Mouse (Mus musculus): ENCODE measurements at regions not wholly inside any gene's neighbourhood (a gene's known extent, or its start where the extent isn't known, plus 50 kb on each side); places are given as distances from the start of the nearest gene placed in this dataset.

- Histone ChIP-seq H3K4me3 (ENCODE audit: insufficient read depth, low read depth, low read length) (no peak overlapping the region), H3K36me3 (ENCODE audit: control insufficient read depth, insufficient read depth, low read length) (no peaks in the 10 kb centered on the region), H3K79me2 (ENCODE audit: control insufficient read depth, insufficient read depth, low read length) (peaks cover 2% of the 10 kb centered on the region; the same call in 1 of the 2 replicates), H3K9ac (ENCODE audit: low read depth, low read length) (no peak overlapping the region), H3K27ac (replicated peaks; ENCODE audit: insufficient read depth, low read depth, low read length) (no peak overlapping the region), H3K27me3 (ENCODE audit: control insufficient read depth, insufficient read depth, low read length) (no peaks in the 10 kb centered on the region), H3K4me1 (ENCODE audit: control insufficient read depth, insufficient read depth, low read length) (peaks cover 5% of the 10 kb centered on the region; the same call in 1 of the 2 replicates)
- peak; percentile 33 for DNase-seq (ENCODE audit: extremely low read depth, low read depth, low spot score)
- no peak for TF ChIP-seq POLR2A (IDR thresholded peaks at IDR 0.05; ENCODE audit: extremely low read depth, insufficient read depth, low read length)
- no peak for TF ChIP-seq CTCF (IDR thresholded peaks at IDR 0.05; ENCODE audit: low read depth, low read length)
- 55% methylated on average over 1 of the region's 1 CpGs for WGBS
Measured at GRCm38 (mm10) chrX:19162958-19163357, 318.2 kb downstream of the Tex13c3 start.

GRCm38 (mm10) chrX:19162351-19162750 lies 318.8 kb downstream of the Tex13c3 start:
- H3K36me3 ChIP-seq (ENCODE audit: control insufficient read depth, insufficient read depth, low read length): peaks cover 2% of the 10 kb centered on the region; the same call in 1 of the 2 replicates
- peaks cover 2% of the 10 kb centered on the region; the same call in 1 of the 2 replicates for H3K79me2 ChIP-seq (ENCODE audit: control insufficient read depth, insufficient read depth, low read length)
- peaks cover 5% of the 10 kb centered on the region; the same call in 1 of the 2 replicates for H3K4me1 ChIP-seq (ENCODE audit: control insufficient read depth, insufficient read depth, low read length)
- no peak for TF ChIP-seq POLR2A (IDR thresholded peaks at IDR 0.05; ENCODE audit: extremely low read depth, insufficient read depth, low read length)
- TF ChIP-seq CTCF (IDR thresholded peaks at IDR 0.05; ENCODE audit: low read depth, low read length): no peak
- DNase-seq (ENCODE audit: extremely low read depth, low read depth, low spot score): peak; percentile 34
- H3K9ac ChIP-seq (ENCODE audit: low read depth, low read length): no peak overlapping the region
- no peak overlapping the region for H3K4me3 ChIP-seq (ENCODE audit: insufficient read depth, low read depth, low read length)
- H3K27ac ChIP-seq (replicated peaks; ENCODE audit: insufficient read depth, low read depth, low read length): no peak overlapping the region
- no peaks in the 10 kb centered on the region for H3K27me3 ChIP-seq (ENCODE audit: control insufficient read depth, insufficient read depth, low read length)

- Histone ChIP-seq H3K4me1 (ENCODE audit: control insufficient read depth, insufficient read depth, low read length) (peaks cover 4% of the 10 kb centered on the region; the same call in 1 of the 2 replicates), H3K79me2 (ENCODE audit: control insufficient read depth, insufficient read depth, low read length) (peaks cover 2% of the 10 kb centered on the region; the same call in 1 of the 2 replicates), H3K36me3 (ENCODE audit: control insufficient read depth, insufficient read depth, low read length) (peaks cover 2% of the 10 kb centered on the region; the same call in 1 of the 2 replicates), H3K27ac (replicated peaks; ENCODE audit: insufficient read depth, low read depth, low read length) (no peak overlapping the region), H3K4me3 (ENCODE audit: insufficient read depth, low read depth, low read length) (no peak overlapping the region), H3K9ac (ENCODE audit: low read depth, low read length) (no peak overlapping the region), H3K27me3 (ENCODE audit: control insufficient read depth, insufficient read depth, low read length) (no peaks in the 10 kb centered on the region)
- WGBS: 45% methylated on average over 3 of the region's 3 CpGs
- TF ChIP-seq CTCF (IDR thresholded peaks at IDR 0.05; ENCODE audit: low read depth, low read length) (no peak), POLR2A (IDR thresholded peaks at IDR 0.05; ENCODE audit: extremely low read depth, insufficient read depth, low read length) (no peak)
- peak; percentile 73 for DNase-seq (ENCODE audit: extremely low read depth, low read depth, low spot score)
Measured at GRCm38 (mm10) chrX:19160275-19160930, 320.7 kb downstream of the Tex13c3 start.

- WGBS: 83% methylated on average over 6 of the region's 6 CpGs
- no peaks in the 10 kb centered on the region for H3K27me3 ChIP-seq (ENCODE audit: control insufficient read depth, insufficient read depth, low read length)
- DNase-seq (ENCODE audit: extremely low read depth, low read depth, low spot score): no peak
Measured at GRCm38 (mm10) chrX:19157464-19158203, 323.5 kb downstream of the Tex13c3 start.

GRCm38 (mm10) chrX:19153619-19154018 lies 327.5 kb downstream of the Tex13c3 start:
- Histone ChIP-seq H3K9ac (ENCODE audit: low read depth, low read length) (no peak overlapping the region), H3K36me3 (ENCODE audit: control insufficient read depth, insufficient read depth, low read length) (peaks cover 2% of the 10 kb centered on the region; the same call in 1 of the 2 replicates), H3K79me2 (ENCODE audit: control insufficient read depth, insufficient read depth, low read length) (no peaks in the 10 kb centered on the region; the same call in 1 of the 2 replicates), H3K4me1 (ENCODE audit: control insufficient read depth, insufficient read depth, low read length) (0 out of 2 replicates have a peak, but pooled peaks cover 3% of the 10 kb centered on the region), H3K27ac (replicated peaks; ENCODE audit: insufficient read depth, low read depth, low read length) (peak overlapping the region; percentile 29; the same call in 1 of the 2 replicates), H3K4me3 (ENCODE audit: insufficient read depth, low read depth, low read length) (no peak overlapping the region), H3K27me3 (ENCODE audit: control insufficient read depth, insufficient read depth, low read length) (no peaks in the 10 kb centered on the region)
- TF ChIP-seq CTCF (IDR thresholded peaks at IDR 0.05; ENCODE audit: low read depth, low read length) (no peak), POLR2A (IDR thresholded peaks at IDR 0.05; ENCODE audit: extremely low read depth, insufficient read depth, low read length) (no peak)
- 88% methylated on average over 2 of the region's 2 CpGs for WGBS
- DNase-seq (ENCODE audit: extremely low read depth, low read depth, low spot score): no peak

More at GRCm38 (mm10) chrX:19157464-19158203, 323.5 kb downstream of the Tex13c3 start:
- no peaks in the 10 kb centered on the region for H3K79me2 ChIP-seq (ENCODE audit: control insufficient read depth, insufficient read depth, low read length)
- H3K27ac ChIP-seq (replicated peaks; ENCODE audit: insufficient read depth, low read depth, low read length): no peak overlapping the region
- peaks cover 7% of the 10 kb centered on the region; the same call in 1 of the 2 replicates for H3K4me1 ChIP-seq (ENCODE audit: control insufficient read depth, insufficient read depth, low read length)
- no peak for TF ChIP-seq CTCF (IDR thresholded peaks at IDR 0.05; ENCODE audit: low read depth, low read length)
- no peak for TF ChIP-seq POLR2A (IDR thresholded peaks at IDR 0.05; ENCODE audit: extremely low read depth, insufficient read depth, low read length)
- no peak overlapping the region for H3K9ac ChIP-seq (ENCODE audit: low read depth, low read length)
- no peak overlapping the region for H3K4me3 ChIP-seq (ENCODE audit: insufficient read depth, low read depth, low read length)
- peaks cover 2% of the 10 kb centered on the region; the same call in 1 of the 2 replicates for H3K36me3 ChIP-seq (ENCODE audit: control insufficient read depth, insufficient read depth, low read length)

All from liver, adult 2 months (tissue).